Mouse (Mus musculus) thymus, adult 2 months (tissue): ENCODE results near the gene Slc41a2.

Experiments used
- CTCF ChIP-seq: fragments of 200-500 bp; IDR thresholded peaks from 2 replicates; pipeline ENCODE4 v1.5.1; 2012; ENCODE audit warnings: mild to moderate bottlenecking, control low read depth, low read length, moderate library complexity, borderline replicate concordance; ENCODE audit not compliant: control insufficient read depth, poor library complexity, insufficient read depth; ENCODE audit errors: extremely low read depth
- POLR2A ChIP-seq: fragments of 200-500 bp; IDR thresholded peaks from 2 replicates; pipeline ENCODE4 v1.6.1; 2012; ENCODE audit warnings: mild to moderate bottlenecking, low read length, control low read depth, moderate library complexity; ENCODE audit not compliant: control insufficient read depth, poor library complexity, insufficient read depth; ENCODE audit errors: extremely low read depth

DNA sequence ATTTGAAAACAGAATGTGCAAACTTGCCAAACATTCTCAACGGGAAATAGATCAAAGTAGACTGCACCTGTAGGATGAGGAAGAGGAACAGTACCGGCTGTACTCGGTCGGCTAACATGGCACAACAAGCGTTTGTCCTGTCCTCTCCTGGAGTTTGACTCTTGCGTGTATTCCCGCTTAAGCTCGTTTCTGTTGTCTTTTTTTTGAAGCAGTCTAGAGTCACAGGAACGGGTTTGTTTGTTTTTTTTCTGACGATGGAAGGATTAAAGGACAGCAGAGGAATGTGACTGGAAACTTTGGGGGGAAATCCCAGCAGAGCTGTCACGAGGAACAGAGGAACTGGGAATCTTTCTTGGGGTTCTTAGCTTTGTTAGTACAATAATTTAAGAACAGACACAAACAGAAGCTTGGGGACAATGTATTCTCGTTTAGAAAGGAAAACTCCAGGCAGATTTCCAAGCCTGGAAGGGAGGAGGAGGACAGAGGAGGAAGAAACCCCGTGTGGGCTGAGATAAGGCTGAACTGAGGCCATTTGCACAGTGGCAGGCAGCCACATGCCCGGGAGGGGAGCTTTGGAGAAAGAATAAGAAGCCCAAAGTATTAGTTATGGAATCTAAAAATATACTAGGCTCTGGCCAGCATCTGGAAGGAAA, 16.1 kb upstream of the Slc41a2 start:
- no peak for TF ChIP-seq CTCF
- no peak for TF ChIP-seq POLR2A
